Mouse (Mus musculus): Measurements from ENCODE around the gene Baiap3.

The Baiap3 gene

GRCm38 (mm10) chr17:25202401-25202800 lies 53.8 kb downstream of the Baiap3 start:
- DNase-seq: no peak

Measured in lung, adult 18-20 months (tissue).